Mouse (Mus musculus) urinary bladder, postnatal 4 days (tissue): ENCODE data around the gene Gm3526.
"Not testable (repeated sequence)": the region's sequence is repeated elsewhere in the genome, so short reads cannot be mapped to it uniquely, and the experiment has no call there.

Experiments used
- DNase-seq, 2 experiments: peaks; one replicate each; pipeline ENCODE4 v3.0.0; 2021 to 2022; ENCODE audit warnings: low spot score in 2 of 2

Gene Gm3526

GRCm38 (mm10) chr14:5260480-5260879, at the start of gene Gm3526:
Gene Gm3526 (minus strand): TSS chr14:5260580.
- not testable (repeated sequence) for DNase-seq
